Mouse (Mus musculus) G1E-ER4 (cell line): ENCODE measurements around the gene Kcnk18. TPM values are rescaled to one million over a fixed set of nuclear protein-coding genes. Genes with fewer than 3 reads are reported as not detected.

Experiments used
- GATA1 ChIP-seq: IDR thresholded peaks from one replicate; pipeline ENCODE4 v1.8.0; 2012; ENCODE audit warnings: low read length, inconsistent platforms
- polyA plus RNA-seq: library from polyadenylated mRNA; stranded (reverse); fragments of >175 nt; gene quantifications from 2 replicates; pipeline ENCODE4 v1.2.3, GENCODE M21; 2012

Kcnk18 gene
- polyA plus RNA-seq, 1 experiment, result not detected

- TF ChIP-seq GATA1, result no peak
These were observed 22.8 kb upstream of the Kcnk18 start for GRCm38 (mm10) chr19:59196111-59196666.

DNA sequence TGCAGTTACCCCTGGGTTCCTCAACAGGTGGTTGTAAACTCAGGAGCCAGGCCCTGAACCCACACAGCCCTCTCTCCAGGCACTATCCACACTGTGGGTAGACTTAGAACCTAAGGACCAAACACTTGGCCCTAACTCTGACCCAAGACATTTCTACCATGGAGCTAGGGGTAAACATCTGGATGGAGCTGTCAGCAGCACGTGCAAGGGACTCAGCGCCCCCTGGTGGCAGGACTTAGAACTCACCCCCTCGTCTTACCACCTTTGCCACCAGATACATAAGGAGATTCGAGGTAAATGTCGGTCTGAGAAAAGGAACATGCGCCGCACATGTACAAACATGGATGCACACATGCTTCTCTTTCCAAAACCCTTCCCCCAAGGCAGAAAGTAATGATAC, 20.9 kb upstream of the Kcnk18 start:
- TF ChIP-seq GATA1, result no peak

DNA sequence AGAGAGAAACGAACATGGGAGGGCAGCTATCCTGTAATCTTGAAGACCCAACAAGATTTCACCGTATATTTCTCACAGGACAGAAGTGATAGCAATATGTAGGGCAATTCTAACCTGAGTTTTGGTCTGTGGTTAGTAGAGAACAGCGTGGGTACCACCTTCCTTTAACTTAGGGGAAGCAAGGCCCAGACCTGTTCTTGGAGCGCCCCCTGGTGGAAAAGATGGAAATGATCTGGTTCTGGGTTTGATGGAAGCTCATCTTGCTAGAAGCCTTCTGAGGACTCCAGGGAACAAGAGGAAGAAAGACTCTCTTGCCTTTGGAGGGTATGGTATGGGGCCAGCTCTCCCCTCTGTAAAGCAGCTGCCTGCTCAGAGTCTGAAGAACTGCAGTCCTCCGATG, 10.5 kb upstream of the Kcnk18 start:
- no peak for TF ChIP-seq GATA1

- no peak for TF ChIP-seq GATA1
These were observed 10.0 kb upstream of the Kcnk18 start for GRCm38 (mm10) chr19:59208986-59209385.

DNA sequence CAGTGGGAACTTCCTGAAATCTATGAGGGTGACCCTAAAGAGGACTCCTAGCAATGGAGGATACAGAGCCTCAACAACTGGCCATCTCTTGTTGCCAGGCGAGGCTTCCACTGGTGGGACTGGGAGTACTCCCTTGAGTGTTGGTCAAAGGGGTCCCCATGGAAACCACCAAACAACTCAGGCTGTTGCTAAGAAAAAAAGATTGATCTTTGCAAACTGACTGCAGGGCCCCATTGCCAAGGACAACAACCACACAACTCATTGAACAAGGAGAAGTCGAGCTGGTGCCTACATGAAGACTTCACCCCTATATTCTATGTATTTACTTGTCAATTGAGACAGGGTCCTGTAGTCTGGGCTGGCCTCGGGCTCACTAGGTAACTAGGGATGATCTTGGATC, 2.1 kb upstream of the Kcnk18 start:
- no peak for TF ChIP-seq GATA1

GRCm38 (mm10) chr19:59221131-59221530, 2.1 kb downstream of the Kcnk18 start:
- no peak for TF ChIP-seq GATA1

GRCm38 (mm10) chr19:59228376-59228775, 9.4 kb downstream of the Kcnk18 start:
- TF ChIP-seq GATA1, result no peak

DNA sequence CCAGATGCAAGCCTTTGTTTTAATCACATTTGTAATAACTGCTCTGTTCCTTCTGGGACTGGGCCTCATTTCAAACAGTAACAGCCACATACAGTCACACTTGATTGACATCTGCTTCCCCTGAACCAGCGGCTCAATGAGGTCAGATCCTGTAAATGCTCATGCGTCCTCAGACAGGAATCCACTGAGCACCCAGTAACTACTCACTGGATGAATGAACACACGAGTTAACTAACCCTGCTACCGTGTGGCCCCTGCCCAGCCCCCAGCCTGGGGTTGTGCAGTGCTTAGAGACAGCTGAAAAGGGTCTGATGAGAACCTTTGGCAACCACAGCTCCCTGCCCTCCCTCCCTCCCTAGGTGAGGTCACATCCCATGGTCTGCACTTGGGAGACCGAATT, 13.8 kb downstream of the Kcnk18 start:
- TF ChIP-seq GATA1, result no peak

- no peak for TF ChIP-seq GATA1
These were observed 16.0 kb downstream of the Kcnk18 start for GRCm38 (mm10) chr19:59235001-59235400.

GRCm38 (mm10) chr19:59236046-59236445, 17.0 kb downstream of the Kcnk18 start:
- no peak for TF ChIP-seq GATA1

DNA sequence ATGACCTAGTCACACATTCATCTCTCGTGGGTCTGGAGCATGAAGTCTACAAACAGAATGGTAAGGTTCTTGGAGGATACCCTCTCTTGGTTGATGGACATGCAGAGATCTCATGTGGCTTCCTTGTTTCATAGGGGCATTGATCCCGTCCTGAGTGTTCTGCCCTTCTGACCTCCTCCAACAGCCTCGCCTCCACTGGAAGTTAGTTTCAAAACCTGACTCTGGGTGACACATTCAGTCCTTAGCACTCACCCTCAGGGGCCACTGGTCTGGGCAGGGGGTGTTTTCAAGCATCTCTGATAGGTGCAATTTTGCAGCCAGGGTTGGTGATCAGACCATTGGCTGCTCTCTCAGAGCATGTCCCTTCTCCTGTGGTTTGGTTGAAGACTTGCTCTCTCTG, 19.6 kb downstream of the Kcnk18 start:
- TF ChIP-seq GATA1, result no peak

DNA sequence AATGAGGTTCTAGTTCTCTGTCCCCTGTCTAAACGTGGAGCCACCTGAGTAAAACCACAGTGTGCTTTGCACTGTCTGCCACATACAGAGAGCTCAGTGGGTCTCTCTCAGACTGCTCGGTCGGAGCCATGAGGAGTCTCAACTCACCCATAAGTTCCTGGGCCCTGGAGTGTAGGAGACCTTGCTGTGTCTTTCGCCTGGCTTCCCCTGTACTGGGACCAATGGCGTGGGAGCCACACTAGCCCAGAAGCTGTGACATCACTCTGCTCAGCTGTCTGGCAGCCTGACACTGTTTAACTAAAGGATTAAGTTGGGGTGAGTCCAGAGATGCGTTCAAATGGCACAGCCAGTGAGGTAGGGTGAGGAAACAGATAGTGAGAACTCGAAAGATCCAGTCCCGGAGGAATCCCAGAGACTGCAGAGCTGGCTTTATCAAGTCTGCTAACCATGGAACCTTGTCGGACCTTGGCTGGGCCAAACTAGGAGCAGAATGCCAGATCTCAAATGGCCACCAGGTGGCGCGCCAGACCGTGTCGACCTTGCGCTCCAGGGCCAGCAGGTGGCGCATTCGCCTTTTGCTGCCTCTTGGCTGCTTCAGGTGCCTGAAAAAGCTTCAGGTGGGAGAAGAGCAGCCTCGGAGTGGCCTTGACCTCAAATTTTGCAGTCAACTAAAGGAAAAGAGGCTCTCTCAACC, 20.3 kb downstream of the Kcnk18 start:
- TF ChIP-seq GATA1, result no peak

GRCm38 (mm10) chr19:59241987-59242386, 23.0 kb downstream of the Kcnk18 start:
- TF ChIP-seq GATA1, result no peak

DNA sequence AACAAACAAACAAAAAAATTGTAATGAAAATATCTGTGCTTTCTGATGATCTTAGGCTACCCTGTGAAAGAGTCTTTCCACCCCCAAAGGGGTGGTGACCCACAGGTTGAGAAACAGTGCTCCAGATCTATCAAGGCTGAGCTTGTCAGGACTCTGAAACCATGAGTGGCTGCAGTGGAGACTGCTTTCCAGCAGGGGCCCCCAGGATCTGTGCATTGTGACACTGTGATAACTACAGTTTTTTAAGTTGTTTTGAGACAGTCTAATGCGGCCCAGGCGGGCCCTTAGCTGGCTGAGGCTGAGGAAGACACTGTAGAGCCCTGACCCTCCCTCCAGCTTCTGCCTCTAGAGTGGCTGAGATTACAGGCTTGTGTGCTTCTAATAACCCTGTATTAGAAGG, 24.0 kb downstream of the Kcnk18 start:
- TF ChIP-seq GATA1, result no peak

DNA sequence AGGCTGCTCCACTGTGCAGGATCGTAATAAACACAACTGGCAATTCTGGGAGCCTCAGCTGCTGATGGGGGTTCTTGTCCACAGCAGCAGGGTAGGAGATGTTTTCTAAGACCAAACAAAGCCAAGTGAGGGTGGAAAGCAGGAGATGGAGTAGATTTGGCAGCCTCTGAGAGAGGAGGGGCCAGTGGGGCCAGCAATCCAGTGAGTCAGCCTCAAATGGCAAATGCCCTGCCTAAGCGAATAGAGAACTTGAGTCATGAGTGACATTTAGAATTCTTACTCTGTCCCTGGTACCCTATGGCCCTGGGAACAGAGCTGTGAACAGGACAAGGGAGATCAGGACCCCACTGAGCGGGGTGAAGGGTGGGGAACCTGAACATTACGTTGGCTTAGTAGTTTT, 29.1 kb downstream of the Kcnk18 start:
- TF ChIP-seq GATA1, result no peak

DNA sequence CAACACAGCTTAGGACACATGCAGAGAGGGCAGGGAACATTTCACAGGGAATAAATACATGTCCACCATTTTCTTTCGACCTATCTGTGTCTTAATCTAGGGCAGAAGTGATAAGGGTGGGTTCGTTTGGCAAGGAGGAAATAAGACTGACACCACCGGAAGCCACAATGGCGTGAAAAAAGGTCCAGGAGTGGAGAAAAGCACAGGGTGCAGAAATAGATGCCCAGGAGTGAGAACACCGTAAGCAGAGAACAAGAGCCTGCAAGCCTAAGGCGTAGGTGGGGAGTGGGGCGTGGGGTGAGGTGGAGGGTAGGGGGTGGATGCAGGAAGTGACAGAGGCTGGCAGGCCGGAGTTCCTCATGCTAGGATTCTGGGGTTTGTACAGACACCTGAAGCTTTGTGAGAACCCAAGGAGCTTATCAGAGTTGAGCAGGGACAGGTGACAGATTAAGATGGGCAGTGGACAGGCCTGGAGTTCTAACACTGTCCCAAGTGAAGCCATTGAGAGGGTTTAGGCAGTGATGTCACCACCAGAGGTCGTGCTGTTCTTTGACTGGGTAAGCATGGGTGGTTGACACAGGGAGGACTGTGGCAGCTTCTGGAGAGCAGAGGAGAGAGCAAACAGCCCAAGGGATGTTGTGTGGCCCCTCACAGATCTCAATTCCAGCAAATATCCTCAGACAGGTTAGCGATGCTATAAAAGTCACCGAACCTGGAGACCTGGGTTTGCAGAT, 29.7 kb downstream of the Kcnk18 start:
- no peak for TF ChIP-seq GATA1

GRCm38 (mm10) chr19:59252651-59253050, 33.6 kb downstream of the Kcnk18 start:
- TF ChIP-seq GATA1, result no peak
